Mouse (Mus musculus): ENCODE results near the gene Slc37a2.
"Not testable (repeated sequence)": the region's sequence is repeated elsewhere in the genome, so short reads cannot be mapped to it uniquely, and the experiment has no call there.

Slc37a2 gene

GRCm38 (mm10) chr9:37255149-37255888, at the start of gene Slc37a2:
Gene Slc37a2 (minus strand): TSS chr9:37255738.
- DNase-seq (ENCODE audit: low read depth, low spot score) = no peak

GRCm38 (mm10) chr9:37301720-37302119, 46.2 kb upstream of the Slc37a2 start:
- no peak for DNase-seq (ENCODE audit: low read depth, low spot score)

GRCm38 (mm10) chr9:37300501-37300900, 45.0 kb upstream of the Slc37a2 start:
- not testable (repeated sequence) for DNase-seq (ENCODE audit: low read depth, low spot score)

- no peak for DNase-seq (ENCODE audit: low read depth, low spot score)
Measured at GRCm38 (mm10) chr9:37295586-37295985, 40.0 kb upstream of the Slc37a2 start.

- DNase-seq (ENCODE audit: low read depth, low spot score) = no peak
Measured at GRCm38 (mm10) chr9:37266622-37267021, 11.1 kb upstream of the Slc37a2 start.

GRCm38 (mm10) chr9:37255889-37256225, 319 bp upstream of the Slc37a2 start:
- DNase-seq (ENCODE audit: low read depth, low spot score) = no peak

- DNase-seq (ENCODE audit: low read depth, low spot score) = no peak
Measured at GRCm38 (mm10) chr9:37254531-37255110, 917 bp downstream of the Slc37a2 start.

GRCm38 (mm10) chr9:37250631-37251030, 4.9 kb downstream of the Slc37a2 start:
- no peak for DNase-seq (ENCODE audit: low read depth, low spot score)

- DNase-seq (ENCODE audit: low read depth, low spot score) = no peak
Measured at GRCm38 (mm10) chr9:37249976-37250375, 5.6 kb downstream of the Slc37a2 start.

GRCm38 (mm10) chr9:37248381-37248906, 7.1 kb downstream of the Slc37a2 start:
- DNase-seq (ENCODE audit: low read depth, low spot score) = no peak

GRCm38 (mm10) chr9:37247429-37247828, 8.1 kb downstream of the Slc37a2 start:
- no peak for DNase-seq (ENCODE audit: low read depth, low spot score)

- DNase-seq (ENCODE audit: low read depth, low spot score) = no peak
Measured at GRCm38 (mm10) chr9:37245810-37246209, 9.7 kb downstream of the Slc37a2 start.

GRCm38 (mm10) chr9:37245404-37245803, 10.1 kb downstream of the Slc37a2 start:
- DNase-seq (ENCODE audit: low read depth, low spot score) = no peak

GRCm38 (mm10) chr9:37244600-37244999, 10.9 kb downstream of the Slc37a2 start:
- DNase-seq (ENCODE audit: low read depth, low spot score) = no peak

- no peak for DNase-seq (ENCODE audit: low read depth, low spot score)
Measured at GRCm38 (mm10) chr9:37242764-37243163, 12.8 kb downstream of the Slc37a2 start.

- DNase-seq (ENCODE audit: low read depth, low spot score) = no peak
Measured at GRCm38 (mm10) chr9:37235951-37236737, 19.4 kb downstream of the Slc37a2 start.

- DNase-seq (ENCODE audit: low read depth, low spot score) = no peak
Measured at GRCm38 (mm10) chr9:37232201-37233195, 23.0 kb downstream of the Slc37a2 start.

- DNase-seq (ENCODE audit: low read depth, low spot score) = no peak
Measured at GRCm38 (mm10) chr9:37230486-37231195, 24.9 kb downstream of the Slc37a2 start.

- no peak for DNase-seq (ENCODE audit: low read depth, low spot score)
Measured at GRCm38 (mm10) chr9:37229880-37230325, 25.6 kb downstream of the Slc37a2 start.

GRCm38 (mm10) chr9:37225581-37225980, 30.0 kb downstream of the Slc37a2 start:
- DNase-seq (ENCODE audit: low read depth, low spot score) = no peak

Data from c-Kit-negative CD71-positive TER-119-positive erythroid progenitor cells, embryonic 14.5 days (primary cell).